Mouse (Mus musculus) thymus, adult 2 months (tissue): ENCODE results near the gene Tle4.

Source experiments
- CTCF ChIP-seq: fragments of 200-500 bp; IDR thresholded peaks from 2 replicates; pipeline ENCODE4 v1.5.1; 2012; ENCODE audit warnings: mild to moderate bottlenecking, control low read depth, low read length, moderate library complexity, borderline replicate concordance; ENCODE audit not compliant: control insufficient read depth, poor library complexity, insufficient read depth; ENCODE audit errors: extremely low read depth
- POLR2A ChIP-seq: fragments of 200-500 bp; IDR thresholded peaks from 2 replicates; pipeline ENCODE4 v1.6.1; 2012; ENCODE audit warnings: mild to moderate bottlenecking, low read length, control low read depth, moderate library complexity; ENCODE audit not compliant: control insufficient read depth, poor library complexity, insufficient read depth; ENCODE audit errors: extremely low read depth

- TF ChIP-seq CTCF (no peak), POLR2A (no peak)
These were observed 938 bp upstream of the Tle4 start for GRCm38 (mm10) chr19:14598690-14599288.
